Mouse (Mus musculus): Measurements from ENCODE around the gene Gcdh. TPM values are rescaled to one million over a fixed set of nuclear protein-coding genes. Genes with fewer than 3 reads are reported as not detected.

Gene Gcdh
- polyA plus RNA-seq (2012; rRNA removed) = 27.1 and 31.4 TPM in 2 replicates
- polyA plus RNA-seq (2014; fragmentation: Nextera tagmentation; extraction: Ambion mirVana) = 38.9 and 42.7 TPM in 2 replicates

GRCm38 (mm10) chr8:84893709-84894134, at the start of gene Gcdh:
Gcdh (minus strand) TSS chr8:84893921.
- Histone ChIP-seq H3K9ac (replicated peaks) (peak within 1 kb of the TSS; percentile 59), H3K27ac (peak within 1 kb of the TSS; percentile 38), H3K27me3 (ENCODE audit: control insufficient read depth, insufficient read depth, low read length) (no peaks in the 10 kb centered on the region), H3K36me3 (replicated peaks; ENCODE audit: control insufficient read depth, insufficient read depth, low read depth) (peaks cover 11% of the 10 kb centered on the region; the same call in 1 of the 2 replicates), H3K9me3 (ENCODE audit: control insufficient read depth, low read length) (no peaks in the 10 kb centered on the region), H3K4me1 (replicated peaks; ENCODE audit: control insufficient read depth in 2 of 2, insufficient read depth in 2 of 2, low read length in 1 of 2) (peaks cover 3 to 22% of the 10 kb centered on the region in 2 experiments), H3K4me2 (ENCODE audit: low read depth) (peak within 1 kb of the TSS; percentile 84), H3K4me3 (ENCODE audit: insufficient read depth in 1 of 2, low read depth in 2 of 2, low read length in 2 of 2) (peak within 1 kb of the TSS; percentile 68 to 78)
- WGBS (ENCODE audit: insufficient replicate concordance) = 0% methylated on average over 11 of the region's 11 CpGs
- ATAC-seq (ENCODE audit: insufficient read depth) (peak; percentile 96), DNase-seq (ENCODE audit: low read depth in 3 of 3, low spot score in 3 of 3) (peak; percentile 95 to 97 (median 96))
- TF ChIP-seq EP300 (IDR thresholded peaks at IDR 0.05; ENCODE audit: low read depth) = no peak
- TF ChIP-seq CTCF (IDR thresholded peaks at IDR 0.05; ENCODE audit: low read depth) = no peak; the same call in 1 of the 2 replicates

GRCm38 (mm10) chr8:84937620-84938485, 44.1 kb upstream of the Gcdh start:
- no peaks in the 10 kb centered on the region for H3K9me3 ChIP-seq (ENCODE audit: control insufficient read depth, low read length)
- H3K27ac ChIP-seq = no peak overlapping the region
- no peak for ATAC-seq (ENCODE audit: insufficient read depth)
- H3K4me2 ChIP-seq (ENCODE audit: low read depth) = no peak overlapping the region; the same call in 1 of the 2 replicates
- 47% methylated on average over 13 of the region's 13 CpGs for WGBS (ENCODE audit: insufficient replicate concordance)
- H3K9ac ChIP-seq (replicated peaks) = no peak overlapping the region
- H3K27me3 ChIP-seq (ENCODE audit: control insufficient read depth, insufficient read depth, low read length) = peaks cover 67% of the 10 kb centered on the region
- H3K36me3 ChIP-seq (replicated peaks; ENCODE audit: control insufficient read depth, insufficient read depth, low read depth) = no peaks in the 10 kb centered on the region
- TF ChIP-seq CTCF (IDR thresholded peaks at IDR 0.05; ENCODE audit: low read depth) (no peak), EP300 (IDR thresholded peaks at IDR 0.05; ENCODE audit: low read depth) (no peak)
- H3K4me3 ChIP-seq (ENCODE audit: insufficient read depth in 1 of 2, low read depth in 2 of 2, low read length in 2 of 2) = no peak overlapping the region
- peaks cover 5 to 7% of the 10 kb centered on the region in 2 experiments for H3K4me1 ChIP-seq (replicated peaks; ENCODE audit: control insufficient read depth in 2 of 2, insufficient read depth in 2 of 2, low read length in 1 of 2)
- no peak for DNase-seq (ENCODE audit: low read depth in 3 of 3, low spot score in 3 of 3)

- H3K4me1 ChIP-seq (replicated peaks; ENCODE audit: control insufficient read depth in 2 of 2, insufficient read depth in 2 of 2, low read length in 1 of 2) = peaks cover 5 to 7% of the 10 kb centered on the region in 2 experiments
- H3K4me2 ChIP-seq (ENCODE audit: low read depth) = peak within 1 kb of the TSS; percentile 62
- H3K9ac ChIP-seq (replicated peaks) = no peak within 1 kb of the TSS
- TF ChIP-seq EP300 (IDR thresholded peaks at IDR 0.05; ENCODE audit: low read depth) (no peak), CTCF (IDR thresholded peaks at IDR 0.05; ENCODE audit: low read depth) (peak; percentile 56)
- 1% methylated on average over 50 of the region's 50 CpGs for WGBS (ENCODE audit: insufficient replicate concordance)
- DNase-seq (ENCODE audit: low read depth in 3 of 3, low spot score in 3 of 3) = peak in 1 of 3 experiments; percentile 44
- H3K4me3 ChIP-seq (ENCODE audit: insufficient read depth in 1 of 2, low read depth in 2 of 2, low read length in 2 of 2) = peak within 1 kb of the TSS; percentile 36 to 45
- H3K9me3 ChIP-seq (ENCODE audit: control insufficient read depth, low read length) = no peaks in the 10 kb centered on the region
- no peak within 1 kb of the TSS for H3K27ac ChIP-seq
- no peaks in the 10 kb centered on the region for H3K36me3 ChIP-seq (replicated peaks; ENCODE audit: control insufficient read depth, insufficient read depth, low read depth)
- peaks cover 68% of the 10 kb centered on the region for H3K27me3 ChIP-seq (ENCODE audit: control insufficient read depth, insufficient read depth, low read length)
- ATAC-seq (ENCODE audit: insufficient read depth) = peak; percentile 58; the same call in 1 of the 2 replicates
Observed at GRCm38 (mm10) chr8:84936962-84937546, 43.3 kb upstream of the Gcdh start, which contains the start of gene Mast1. Mast1 (minus strand) TSS chr8:84937359.

GRCm38 (mm10) chr8:84936041-84936961, 42.6 kb upstream of the Gcdh start:
- no peak overlapping the region for H3K27ac ChIP-seq
- peak overlapping the region in 1 of 2 experiments; percentile 45; a peak in 2 of 4 replicates for H3K4me3 ChIP-seq (ENCODE audit: insufficient read depth in 1 of 2, low read depth in 2 of 2, low read length in 2 of 2)
- peaks cover 5 to 7% of the 10 kb centered on the region in 2 experiments for H3K4me1 ChIP-seq (replicated peaks; ENCODE audit: control insufficient read depth in 2 of 2, insufficient read depth in 2 of 2, low read length in 1 of 2)
- TF ChIP-seq EP300 (IDR thresholded peaks at IDR 0.05; ENCODE audit: low read depth) (no peak), CTCF (IDR thresholded peaks at IDR 0.05; ENCODE audit: low read depth) (no peak)
- no peak overlapping the region for H3K9ac ChIP-seq (replicated peaks)
- 19% methylated on average over 23 of the region's 23 CpGs for WGBS (ENCODE audit: insufficient replicate concordance)
- H3K9me3 ChIP-seq (ENCODE audit: control insufficient read depth, low read length) = no peaks in the 10 kb centered on the region
- no peaks in the 10 kb centered on the region for H3K36me3 ChIP-seq (replicated peaks; ENCODE audit: control insufficient read depth, insufficient read depth, low read depth)
- DNase-seq (ENCODE audit: low read depth in 3 of 3, low spot score in 3 of 3) (no peak), ATAC-seq (ENCODE audit: insufficient read depth) (no peak; the same call in 1 of the 2 replicates)
- H3K27me3 ChIP-seq (ENCODE audit: control insufficient read depth, insufficient read depth, low read length) = peaks cover 70% of the 10 kb centered on the region
- H3K4me2 ChIP-seq (ENCODE audit: low read depth) = peak overlapping the region; percentile 62

Measured in liver, embryonic 14.5 days (tissue).